Mouse (Mus musculus): ENCODE results near the gene Jhy. TPM values are rescaled to one million over a fixed set of nuclear protein-coding genes. Genes with fewer than 3 reads are reported as not detected.

The Jhy gene
- total and polyA plus RNA-seq, 2 experiments from 2014 or later, result 0.99 to 1.1 TPM

- Histone ChIP-seq H3K4me3 (ENCODE audit: low read length) (peak overlapping the region; percentile 57), H3K27ac (0 out of 2 replicates have a peak overlapping the region, but pooled peaks have one; percentile 54), H3K4me1 (ENCODE audit: insufficient read depth, low read length) (0 out of 2 replicates have a peak, but pooled peaks cover 2% of the 10 kb centered on the region), H3K27me3 (ENCODE audit: insufficient read depth, low read length) (no peaks in the 10 kb centered on the region; the same call in 1 of the 2 replicates), H3K4me2 (ENCODE audit: low read depth, low read length) (peak overlapping the region; percentile 97), H3K9me3 (ENCODE audit: low read length) (no peaks in the 10 kb centered on the region), H3K36me3 (ENCODE audit: insufficient read depth, low read length) (no peaks in the 10 kb centered on the region), H3K9ac (replicated peaks; ENCODE audit: low read length) (peak overlapping the region; percentile 70)
- no peak for TF ChIP-seq CTCF (IDR thresholded peaks at IDR 0.05; ENCODE audit: low read depth)
- ATAC-seq (no peak), DNase-seq (ENCODE audit: low spot score) (no peak)
- 8% methylated on average over 7 of the region's 7 CpGs for WGBS
These were observed 448 bp upstream of the Jhy start for GRCm38 (mm10) chr9:40964418-40964714.

- H3K36me3 ChIP-seq (ENCODE audit: insufficient read depth, low read length), result no peaks in the 10 kb centered on the region
- no peak overlapping the region for H3K27ac ChIP-seq
- DNase-seq (ENCODE audit: low spot score), result no peak
- TF ChIP-seq CTCF (IDR thresholded peaks at IDR 0.05; ENCODE audit: low read depth), result no peak
- H3K4me2 ChIP-seq (ENCODE audit: low read depth, low read length), result no peak overlapping the region
- 60% methylated on average over 3 of the region's 3 CpGs for WGBS
- H3K4me3 ChIP-seq (ENCODE audit: low read length), result no peak overlapping the region
- 0 out of 2 replicates have a peak, but pooled peaks cover 2% of the 10 kb centered on the region for H3K4me1 ChIP-seq (ENCODE audit: insufficient read depth, low read length)
- H3K9me3 ChIP-seq (ENCODE audit: low read length), result no peaks in the 10 kb centered on the region
- H3K27me3 ChIP-seq (ENCODE audit: insufficient read depth, low read length), result no peaks in the 10 kb centered on the region; the same call in 1 of the 2 replicates
- H3K9ac ChIP-seq (replicated peaks; ENCODE audit: low read length), result no peak overlapping the region
- no peak for ATAC-seq
These were observed 2.5 kb downstream of the Jhy start for GRCm38 (mm10) chr9:40961401-40961800.

DNA sequence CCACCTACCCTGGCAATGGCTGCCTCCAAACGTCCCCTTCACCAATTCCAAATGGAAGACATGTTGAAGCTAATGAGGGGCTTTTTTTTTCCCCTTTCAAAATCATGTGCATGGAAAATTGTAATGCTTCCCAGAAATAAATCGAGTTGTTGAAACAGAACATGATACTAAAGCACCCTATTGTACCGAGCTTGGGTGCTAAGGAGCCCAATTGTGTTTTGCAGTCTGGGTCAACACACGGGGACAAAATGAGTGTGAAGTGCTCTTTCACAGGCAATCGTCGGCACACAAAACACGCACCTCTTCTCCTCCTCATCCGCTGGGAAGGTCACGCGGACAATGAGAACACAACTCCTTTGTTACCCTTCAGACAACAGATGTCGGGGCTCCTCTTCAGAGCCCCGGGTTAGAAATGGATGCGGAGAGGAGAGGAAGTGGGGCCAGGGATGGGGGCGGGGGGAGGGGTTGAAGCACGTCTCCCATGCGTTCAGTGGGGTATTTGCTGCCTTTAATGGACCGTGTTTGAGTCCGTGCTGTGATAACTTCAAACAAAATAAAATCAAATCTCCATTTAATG lies 14.8 kb downstream of the Jhy start:
- no peak for TF ChIP-seq CTCF (IDR thresholded peaks at IDR 0.05; ENCODE audit: low read depth)
- Histone ChIP-seq H3K27me3 (ENCODE audit: insufficient read depth, low read length) (no peaks in the 10 kb centered on the region), H3K27ac (no peak overlapping the region), H3K4me3 (ENCODE audit: low read length) (0 out of 2 replicates have a peak overlapping the region, but pooled peaks have one; percentile 1), H3K9me3 (ENCODE audit: low read length) (no peaks in the 10 kb centered on the region), H3K36me3 (ENCODE audit: insufficient read depth, low read length) (no peaks in the 10 kb centered on the region), H3K4me1 (ENCODE audit: insufficient read depth, low read length) (no peaks in the 10 kb centered on the region), H3K9ac (replicated peaks; ENCODE audit: low read length) (no peak overlapping the region), H3K4me2 (ENCODE audit: low read depth, low read length) (peak overlapping the region; percentile 42)
- DNase-seq (ENCODE audit: low spot score) (peak; percentile 13), ATAC-seq (no peak)
- 22% methylated on average over 18 of the region's 18 CpGs for WGBS

GRCm38 (mm10) chr9:40948473-40948872 lies 15.4 kb downstream of the Jhy start:
- Histone ChIP-seq H3K27me3 (ENCODE audit: insufficient read depth, low read length) (no peaks in the 10 kb centered on the region), H3K9me3 (ENCODE audit: low read length) (no peaks in the 10 kb centered on the region), H3K4me3 (ENCODE audit: low read length) (no peak overlapping the region), H3K9ac (replicated peaks; ENCODE audit: low read length) (no peak overlapping the region), H3K4me2 (ENCODE audit: low read depth, low read length) (no peak overlapping the region), H3K36me3 (ENCODE audit: insufficient read depth, low read length) (no peaks in the 10 kb centered on the region), H3K4me1 (ENCODE audit: insufficient read depth, low read length) (no peaks in the 10 kb centered on the region), H3K27ac (no peak overlapping the region)
- ATAC-seq, result no peak
- TF ChIP-seq CTCF (IDR thresholded peaks at IDR 0.05; ENCODE audit: low read depth), result peak; percentile 14; the same call in 1 of the 2 replicates
- 81% methylated on average over 6 of the region's 6 CpGs for WGBS
- peak; percentile 15 for DNase-seq (ENCODE audit: low spot score)

- Histone ChIP-seq H3K27me3 (ENCODE audit: insufficient read depth, low read length) (no peaks in the 10 kb centered on the region), H3K4me3 (ENCODE audit: low read length) (no peak overlapping the region), H3K4me1 (ENCODE audit: insufficient read depth, low read length) (no peaks in the 10 kb centered on the region), H3K9ac (replicated peaks; ENCODE audit: low read length) (no peak overlapping the region), H3K4me2 (ENCODE audit: low read depth, low read length) (no peak overlapping the region), H3K27ac (no peak overlapping the region), H3K36me3 (ENCODE audit: insufficient read depth, low read length) (no peaks in the 10 kb centered on the region), H3K9me3 (ENCODE audit: low read length) (no peaks in the 10 kb centered on the region)
- DNase-seq (ENCODE audit: low spot score), result no peak
- WGBS, result 79% methylated on average over 4 of the region's 4 CpGs
- no peak for ATAC-seq
- no peak for TF ChIP-seq CTCF (IDR thresholded peaks at IDR 0.05; ENCODE audit: low read depth)
These were observed 16.8 kb downstream of the Jhy start for GRCm38 (mm10) chr9:40947131-40947530.

DNA sequence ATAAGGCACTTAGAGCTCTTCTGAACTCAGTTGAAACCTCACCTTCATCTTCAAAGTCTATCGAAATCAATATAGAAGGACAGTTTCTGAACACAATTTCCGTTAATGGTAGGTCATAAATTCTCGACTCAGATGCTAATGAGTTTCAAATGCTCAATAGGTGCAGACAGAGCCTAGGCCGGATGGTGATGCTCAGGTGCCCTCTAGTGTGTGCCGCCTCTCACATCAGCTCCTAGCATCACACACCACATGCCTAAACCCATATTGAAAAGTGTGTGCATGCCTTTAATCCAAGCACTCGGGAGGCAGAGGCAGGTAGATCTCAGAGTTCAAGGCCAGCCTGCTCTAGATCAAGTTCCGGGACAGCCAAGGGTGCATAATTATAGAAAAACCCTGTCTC lies 26.5 kb downstream of the Jhy start:
- no peak overlapping the region for H3K9ac ChIP-seq (replicated peaks; ENCODE audit: low read length)
- no peaks in the 10 kb centered on the region for H3K27me3 ChIP-seq (ENCODE audit: insufficient read depth, low read length)
- no peak overlapping the region for H3K27ac ChIP-seq
- no peak overlapping the region for H3K4me2 ChIP-seq (ENCODE audit: low read depth, low read length)
- no peak overlapping the region for H3K4me3 ChIP-seq (ENCODE audit: low read length)
- TF ChIP-seq CTCF (IDR thresholded peaks at IDR 0.05; ENCODE audit: low read depth), result peak; percentile 66
- DNase-seq (ENCODE audit: low spot score) (peak; percentile 42), ATAC-seq (0 out of 2 replicates have a peak, but pooled peaks have one; percentile 53)
- 68% methylated on average over 7 of the region's 7 CpGs for WGBS
- H3K36me3 ChIP-seq (ENCODE audit: insufficient read depth, low read length), result no peaks in the 10 kb centered on the region
- no peaks in the 10 kb centered on the region for H3K9me3 ChIP-seq (ENCODE audit: low read length)
- no peaks in the 10 kb centered on the region for H3K4me1 ChIP-seq (ENCODE audit: insufficient read depth, low read length)

DNA sequence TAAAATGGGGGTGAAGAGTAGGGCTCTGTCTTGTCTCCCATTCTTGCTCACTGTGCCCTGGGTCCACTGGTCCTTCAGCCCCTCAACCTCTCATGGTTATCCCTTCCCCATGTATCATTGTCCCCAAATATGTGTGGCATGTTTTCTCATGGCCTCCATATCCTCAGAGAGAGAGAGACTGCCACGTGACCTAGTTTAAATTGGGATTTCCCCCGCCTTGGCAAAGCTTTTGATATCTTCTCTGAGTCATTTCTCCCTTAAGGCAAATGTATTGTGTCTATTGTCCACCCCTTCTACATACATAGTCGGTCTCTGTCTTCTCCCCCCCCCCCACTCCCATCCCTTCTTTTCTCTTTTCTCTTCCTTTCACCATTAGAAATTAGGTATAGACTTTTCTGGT lies 30.6 kb downstream of the Jhy start:
- H3K27ac ChIP-seq, result no peak overlapping the region
- H3K36me3 ChIP-seq (ENCODE audit: insufficient read depth, low read length), result no peaks in the 10 kb centered on the region
- no peak overlapping the region for H3K4me3 ChIP-seq (ENCODE audit: low read length)
- no peaks in the 10 kb centered on the region for H3K9me3 ChIP-seq (ENCODE audit: low read length)
- H3K9ac ChIP-seq (replicated peaks; ENCODE audit: low read length), result no peak overlapping the region
- TF ChIP-seq CTCF (IDR thresholded peaks at IDR 0.05; ENCODE audit: low read depth), result no peak
- H3K4me1 ChIP-seq (ENCODE audit: insufficient read depth, low read length), result no peaks in the 10 kb centered on the region
- no peak for DNase-seq (ENCODE audit: low spot score)
- H3K27me3 ChIP-seq (ENCODE audit: insufficient read depth, low read length), result no peaks in the 10 kb centered on the region
- ATAC-seq, result no peak
- 77% methylated on average over 3 of the region's 3 CpGs for WGBS
- H3K4me2 ChIP-seq (ENCODE audit: low read depth, low read length), result no peak overlapping the region

Data from hindbrain, postnatal 0 days (tissue).